Mouse (Mus musculus) kidney, postnatal 10 days (tissue): ENCODE measurements around the gene Olfr15.

ENCODE experiments used
- DNase-seq: peaks from one replicate; pipeline ENCODE4 v3.0.0; 2021; ENCODE audit warnings: mixed read lengths

Gene Olfr15

GRCm38 (mm10) chr16:3876346-3876745, 45.7 kb downstream of the Olfr15 start:
- no peak for DNase-seq

- DNase-seq, result peak; percentile 97
Observed at GRCm38 (mm10) chr16:3884201-3885064, 53.8 kb downstream of the Olfr15 start, which contains the start of the genes Zfp597 and Gm20695. Gene Zfp597 (minus strand): TSS chr16:3884561. Gene Gm20695 (plus strand): TSS chr16:3884648.

- no peak for DNase-seq
Observed at GRCm38 (mm10) chr16:3885065-3885670, 54.5 kb downstream of the Olfr15 start.

GRCm38 (mm10) chr16:3891621-3892295, 61.1 kb downstream of the Olfr15 start:
- DNase-seq, result no peak

- no peak for DNase-seq
Observed at GRCm38 (mm10) chr16:3893739-3894138, 63.1 kb downstream of the Olfr15 start.
